Mouse (Mus musculus) embryo, embryonic 11 days (tissue): ENCODE results near the gene Mettl6.

Experiments used
- DNase-seq: peaks from one replicate; pipeline ENCODE4 v3.0.0-alpha.2; 2015

Gene Mettl6

DNA sequence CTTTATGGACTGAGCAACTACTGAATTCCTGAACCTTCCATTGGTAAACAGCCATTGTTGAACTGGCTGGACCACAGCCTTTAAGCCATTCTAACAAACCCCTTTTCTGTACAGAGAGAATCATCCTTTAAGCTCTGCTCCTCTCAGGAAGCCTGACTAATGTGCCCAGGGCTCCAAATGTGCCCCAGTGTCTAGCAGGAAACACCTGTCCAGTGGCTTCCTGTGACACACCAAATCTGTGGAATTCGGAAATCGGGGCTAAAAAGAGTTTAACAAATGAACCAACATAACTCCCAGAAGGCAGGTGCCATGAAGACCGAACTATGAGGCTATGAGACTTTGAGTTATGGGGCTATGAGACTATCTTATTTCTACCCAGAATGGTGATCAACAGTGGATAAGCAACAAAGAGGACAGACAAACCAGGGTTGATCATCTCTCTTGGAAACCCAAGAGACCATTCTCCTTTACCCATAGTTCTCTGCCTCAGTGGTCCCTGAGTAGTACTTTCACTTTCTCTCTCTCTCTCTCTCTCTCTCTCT lies 63.0 kb downstream of the Mettl6 start:
- DNase-seq: no peak

DNA sequence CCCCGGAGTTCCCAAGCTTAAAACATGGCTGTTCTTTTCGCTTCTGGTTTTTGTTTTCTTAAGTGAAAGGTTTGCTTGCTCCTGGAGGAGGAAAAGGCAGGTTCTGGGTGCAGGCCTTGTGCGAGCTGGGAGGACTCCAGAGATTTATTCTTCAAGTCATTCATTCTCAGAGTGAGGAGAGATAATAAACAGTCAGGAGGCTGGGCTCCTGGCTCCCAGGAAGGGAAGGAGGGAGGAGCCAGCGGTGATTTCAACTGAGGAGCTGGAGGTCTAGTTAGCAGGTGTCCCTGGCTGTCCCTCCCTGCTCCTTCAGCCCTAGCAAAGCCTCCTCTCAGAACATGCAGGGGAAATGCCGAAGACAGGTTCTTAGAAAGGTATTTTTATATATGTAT lies 65.8 kb downstream of the Mettl6 start:
- DNase-seq: no peak

DNA sequence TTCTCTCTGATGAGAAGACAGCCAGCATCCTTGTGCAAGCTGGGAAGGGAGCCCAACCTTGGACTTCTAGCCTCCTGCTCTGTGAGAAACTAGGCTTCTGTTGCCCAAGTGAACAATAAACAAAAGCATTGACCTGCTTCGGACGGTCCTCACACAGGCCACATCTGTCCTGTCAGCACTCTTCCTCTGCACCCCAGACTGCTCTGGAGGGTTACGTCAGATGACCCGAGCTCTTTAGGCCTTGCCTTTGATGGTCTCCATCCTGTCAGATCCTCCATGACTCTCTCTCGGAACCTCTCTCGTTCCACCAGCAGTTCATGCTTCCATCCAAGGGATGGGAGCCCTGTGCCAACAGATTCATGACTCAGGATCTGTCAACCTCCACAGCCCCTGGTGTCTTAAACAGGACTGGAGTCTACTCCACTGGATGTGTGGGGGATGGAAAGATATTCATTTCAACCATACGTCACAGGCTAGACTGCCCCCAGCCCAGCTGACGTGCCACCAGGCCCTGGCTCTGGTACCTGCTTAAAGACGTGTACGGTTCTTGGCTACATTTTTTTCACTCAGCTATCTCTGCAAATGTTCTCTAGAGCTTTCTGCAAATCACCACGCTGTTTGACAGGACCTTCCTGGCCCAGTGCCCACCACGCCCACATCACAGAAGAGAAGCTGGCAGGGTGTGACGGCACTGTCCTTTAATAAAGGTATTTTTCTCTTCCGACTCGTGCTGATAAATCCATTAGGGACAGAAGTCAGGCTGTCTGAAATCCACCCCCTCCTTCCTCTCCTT lies 66.4 kb downstream of the Mettl6 start:
- no peak for DNase-seq
